Mouse (Mus musculus): ENCODE results near the gene Ppara. TPM values are rescaled to one million over a fixed set of nuclear protein-coding genes. Genes with fewer than 3 reads are reported as not detected.
A peak's percentile ranks its signal among the peaks of the same experiment; 100 is the strongest.

The Ppara gene
- total RNA-seq, 2 experiments from 2014 or later: not detected

GRCm38 (mm10) chr15:85704341-85705012 lies 30.3 kb upstream of the Ppara start:
- no peak for ATAC-seq (replicated peaks; ENCODE audit: low FRiP score, poor library complexity, severe bottlenecking)

- ATAC-seq (replicated peaks; ENCODE audit: low FRiP score, poor library complexity, severe bottlenecking): no peak
Measured at GRCm38 (mm10) chr15:85705013-85705528, 29.7 kb upstream of the Ppara start.

GRCm38 (mm10) chr15:85705566-85706332 lies 29.0 kb upstream of the Ppara start:
- ATAC-seq (replicated peaks; ENCODE audit: low FRiP score, poor library complexity, severe bottlenecking): no peak

- no peak for ATAC-seq (replicated peaks; ENCODE audit: low FRiP score, poor library complexity, severe bottlenecking)
Measured at GRCm38 (mm10) chr15:85706527-85706926, 28.3 kb upstream of the Ppara start.

GRCm38 (mm10) chr15:85707017-85707416 lies 27.8 kb upstream of the Ppara start:
- ATAC-seq (replicated peaks; ENCODE audit: low FRiP score, poor library complexity, severe bottlenecking): no peak

GRCm38 (mm10) chr15:85707458-85708030 lies 27.2 kb upstream of the Ppara start:
- no peak for ATAC-seq (replicated peaks; ENCODE audit: low FRiP score, poor library complexity, severe bottlenecking)

GRCm38 (mm10) chr15:85708217-85708616 lies 26.6 kb upstream of the Ppara start:
- ATAC-seq (replicated peaks; ENCODE audit: low FRiP score, poor library complexity, severe bottlenecking): no peak

GRCm38 (mm10) chr15:85708843-85709242 lies 25.9 kb upstream of the Ppara start:
- no peak for ATAC-seq (replicated peaks; ENCODE audit: low FRiP score, poor library complexity, severe bottlenecking)

GRCm38 (mm10) chr15:85709268-85709973 lies 25.4 kb upstream of the Ppara start:
- ATAC-seq (replicated peaks; ENCODE audit: low FRiP score, poor library complexity, severe bottlenecking): peak; percentile 65

- ATAC-seq (replicated peaks; ENCODE audit: low FRiP score, poor library complexity, severe bottlenecking): peak; percentile 57; the same call in 1 of the 2 replicates
Measured at GRCm38 (mm10) chr15:85710179-85710578, 24.6 kb upstream of the Ppara start.

GRCm38 (mm10) chr15:85710641-85711580 lies 23.9 kb upstream of the Ppara start:
- ATAC-seq (replicated peaks; ENCODE audit: low FRiP score, poor library complexity, severe bottlenecking): no peak

GRCm38 (mm10) chr15:85712565-85713168 lies 22.1 kb upstream of the Ppara start:
- no peak for ATAC-seq (replicated peaks; ENCODE audit: low FRiP score, poor library complexity, severe bottlenecking)

- ATAC-seq (replicated peaks; ENCODE audit: low FRiP score, poor library complexity, severe bottlenecking): no peak
Measured at GRCm38 (mm10) chr15:85713417-85713816, 21.4 kb upstream of the Ppara start.

GRCm38 (mm10) chr15:85715059-85715458 lies 19.7 kb upstream of the Ppara start:
- no peak for ATAC-seq (replicated peaks; ENCODE audit: low FRiP score, poor library complexity, severe bottlenecking)

GRCm38 (mm10) chr15:85716045-85716444 lies 18.7 kb upstream of the Ppara start:
- ATAC-seq (replicated peaks; ENCODE audit: low FRiP score, poor library complexity, severe bottlenecking): peak; percentile 62

GRCm38 (mm10) chr15:85716591-85716990 lies 18.2 kb upstream of the Ppara start:
- ATAC-seq (replicated peaks; ENCODE audit: low FRiP score, poor library complexity, severe bottlenecking): no peak

- no peak for ATAC-seq (replicated peaks; ENCODE audit: low FRiP score, poor library complexity, severe bottlenecking)
Measured at GRCm38 (mm10) chr15:85717008-85717407, 17.8 kb upstream of the Ppara start.

GRCm38 (mm10) chr15:85717800-85718199 lies 17.0 kb upstream of the Ppara start:
- ATAC-seq (replicated peaks; ENCODE audit: low FRiP score, poor library complexity, severe bottlenecking): no peak

- no peak for ATAC-seq (replicated peaks; ENCODE audit: low FRiP score, poor library complexity, severe bottlenecking)
Measured at GRCm38 (mm10) chr15:85719017-85719416, 15.8 kb upstream of the Ppara start.
